Mouse (Mus musculus) liver, embryonic 15.5 days (tissue): Measurements from ENCODE around the gene Ybx2. TPM values are rescaled to one million over a fixed set of nuclear protein-coding genes. Genes with fewer than 3 reads are reported as not detected.

ENCODE experiments used
- ATAC-seq: fragments of 200-750 bp; cut with Nextera tagmentation; 2 replicates; pipeline ENCODE4 v1.8.0; 2017; ENCODE audit warnings: moderate number of reproducible peaks, mild to moderate bottlenecking, moderate library complexity; ENCODE audit not compliant: insufficient read depth
- H3K27ac ChIP-seq: fragments of 300-500 bp; sonication (generic); replicated peaks from 2 replicates; pipeline ENCODE4 v1.5.1; 2015; ENCODE audit warnings: mild to moderate bottlenecking, inconsistent platforms
- H3K27me3 ChIP-seq: fragments of 300-500 bp; sonication (generic); 2 replicates; pipeline ENCODE4 v1.6.1; 2015; ENCODE audit warnings: mild to moderate bottlenecking, inconsistent platforms
- H3K36me3 ChIP-seq: fragments of 300-500 bp; sonication (generic); replicated peaks from 2 replicates; pipeline ENCODE4 v1.6.1; 2015; ENCODE audit warnings: moderate library complexity, mild to moderate bottlenecking, inconsistent platforms
- H3K4me1 ChIP-seq: fragments of 300-500 bp; sonication (generic); replicated peaks from 2 replicates; pipeline ENCODE4 v1.6.1; 2015; ENCODE audit warnings: inconsistent platforms
- H3K4me2 ChIP-seq: fragments of 300-500 bp; sonication (generic); 2 replicates; pipeline ENCODE4 v1.6.1; 2015; ENCODE audit warnings: moderate library complexity, mild to moderate bottlenecking, inconsistent platforms
- H3K4me3 ChIP-seq: fragments of 300-500 bp; sonication (generic); replicated peaks from 2 replicates; pipeline ENCODE4 v1.5.1; 2015; ENCODE audit warnings: mild to moderate bottlenecking, inconsistent platforms
- H3K9ac ChIP-seq: fragments of 300-500 bp; sonication (generic); 2 replicates; pipeline ENCODE4 v1.6.1; 2015; ENCODE audit warnings: moderate library complexity, mild to moderate bottlenecking, inconsistent platforms
- H3K9me3 ChIP-seq: fragments of 300-500 bp; sonication (generic); replicated peaks from 2 replicates; pipeline ENCODE4 v1.6.1; 2016; ENCODE audit warnings: inconsistent platforms
- WGBS: fragments of 180-500 bp; shearing (Covaris S2); methylation state at CpG from one replicate; pipeline ENCODE4 v1.1.7; 2015; ENCODE audit warnings: mixed read lengths; ENCODE audit not compliant: insufficient replicate concordance; 5-methylcytosine and 5-hydroxymethylcytosine counted together
- polyA plus RNA-seq: library from polyadenylated mRNA; unstranded; fragments of >200 nt; fragmentation: Nextera tagmentation; extraction: Ambion mirVana; gene quantifications from 2 replicates; pipeline ENCODE4 v1.2.1, GENCODE M21; 2015

The Ybx2 gene
- polyA plus RNA-seq, 1 experiment from 2014 or later, result not detected

DNA sequence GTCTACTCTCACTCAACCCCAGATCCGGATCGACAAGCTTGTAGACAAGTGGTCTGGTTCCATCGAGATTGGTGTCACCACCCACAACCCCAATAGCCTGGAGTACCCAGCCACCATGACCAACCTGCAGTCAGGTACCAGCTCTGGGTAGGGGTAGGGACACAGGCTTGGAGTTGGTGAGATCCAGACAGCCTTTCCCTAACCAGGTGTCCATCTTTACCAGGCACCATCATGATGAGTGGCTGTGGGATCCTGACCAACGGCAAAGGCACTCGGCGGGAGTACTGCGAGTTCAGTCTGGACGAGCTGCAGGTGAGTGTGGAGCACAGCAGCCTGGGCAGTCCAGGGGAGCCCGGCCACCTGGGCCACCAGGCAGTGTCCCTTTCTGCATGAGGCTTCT lies 31.3 kb upstream of the Ybx2 start:
- no peak overlapping the region for H3K27ac ChIP-seq
- H3K4me2 ChIP-seq, result no peak overlapping the region
- H3K27me3 ChIP-seq, result peaks cover 11% of the 10 kb centered on the region
- no peaks in the 10 kb centered on the region for H3K9me3 ChIP-seq
- H3K4me1 ChIP-seq, result peaks cover 38% of the 10 kb centered on the region
- no peak for ATAC-seq
- H3K9ac ChIP-seq, result no peak overlapping the region
- peaks cover 62% of the 10 kb centered on the region for H3K36me3 ChIP-seq
- 85% methylated on average over 9 of the region's 9 CpGs for WGBS
- no peak overlapping the region; the same call in 1 of the 2 replicates for H3K4me3 ChIP-seq

DNA sequence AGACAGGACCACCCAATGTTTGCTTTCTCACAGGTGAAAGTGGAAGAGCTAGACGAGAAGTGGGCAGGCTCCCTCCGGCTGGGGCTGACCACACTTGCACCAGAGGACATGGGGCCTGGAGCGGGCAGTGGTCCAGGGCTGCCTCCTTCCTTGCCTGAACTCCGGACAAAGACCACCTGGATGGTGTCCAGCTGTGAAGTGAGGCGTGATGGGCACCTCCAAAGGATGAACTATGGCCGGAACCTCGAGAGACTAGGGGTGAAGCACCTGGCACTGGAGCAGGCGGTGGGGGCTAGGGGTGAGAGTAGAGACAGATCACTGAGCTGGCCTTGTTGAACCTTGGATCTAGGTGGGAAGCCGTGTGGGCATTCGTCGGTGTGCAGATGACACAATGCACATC lies 27.0 kb upstream of the Ybx2 start:
- Histone ChIP-seq H3K27ac (no peak overlapping the region), H3K27me3 (no peaks in the 10 kb centered on the region), H3K9me3 (no peaks in the 10 kb centered on the region), H3K9ac (no peak overlapping the region), H3K4me2 (no peak overlapping the region), H3K4me3 (no peak overlapping the region), H3K36me3 (peaks cover 97% of the 10 kb centered on the region), H3K4me1 (peaks cover 13% of the 10 kb centered on the region)
- 88% methylated on average over 11 of the region's 11 CpGs for WGBS
- no peak for ATAC-seq

DNA sequence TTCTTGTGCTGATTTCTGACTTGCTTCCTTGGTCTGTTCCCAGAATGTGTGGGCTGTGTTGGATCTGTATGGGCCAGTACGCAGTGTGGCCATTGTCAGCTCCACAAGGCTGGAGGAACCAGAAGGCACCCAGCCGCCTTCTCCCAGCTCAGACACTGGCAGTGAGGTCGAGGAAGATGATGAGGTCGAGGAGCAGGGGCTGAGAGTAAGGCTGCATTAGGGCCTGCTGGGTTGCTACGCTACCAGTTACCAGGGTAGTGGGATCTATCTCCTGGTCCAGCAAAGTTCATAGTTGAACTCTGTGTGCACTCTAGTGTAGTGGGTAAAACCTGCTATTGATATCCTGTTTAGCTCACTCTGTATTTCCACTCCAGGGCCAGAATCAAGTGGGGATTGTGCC lies 26.4 kb upstream of the Ybx2 start:
- Histone ChIP-seq H3K27me3 (no peaks in the 10 kb centered on the region), H3K4me1 (peaks cover 11% of the 10 kb centered on the region), H3K36me3 (peaks cover 92% of the 10 kb centered on the region), H3K4me2 (no peak overlapping the region), H3K4me3 (no peak overlapping the region), H3K9me3 (no peaks in the 10 kb centered on the region), H3K9ac (no peak overlapping the region), H3K27ac (no peak overlapping the region)
- no peak for ATAC-seq
- 76% methylated on average over 5 of the region's 5 CpGs for WGBS

DNA sequence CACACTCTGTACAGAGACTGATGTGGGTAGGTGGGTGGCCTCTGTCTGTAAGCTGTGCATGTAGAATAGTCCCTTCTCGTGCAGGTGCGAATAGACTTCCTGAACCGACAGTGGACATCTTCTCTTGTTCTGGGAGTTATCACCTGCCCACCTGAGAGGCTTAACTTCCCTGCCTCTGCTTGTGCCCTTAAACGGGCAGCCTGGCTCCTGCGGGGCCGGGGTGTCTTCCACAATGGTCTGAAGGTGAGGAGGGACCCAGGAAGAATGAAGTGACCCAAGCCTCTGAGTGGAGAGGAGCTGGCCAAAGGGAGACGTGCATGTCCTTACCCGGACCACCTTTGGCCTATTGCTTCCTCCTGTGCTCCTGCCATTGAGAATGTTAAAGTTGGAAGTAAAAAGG lies 25.4 kb upstream of the Ybx2 start:
- no peak overlapping the region for H3K4me3 ChIP-seq
- H3K9ac ChIP-seq, result no peak overlapping the region
- H3K9me3 ChIP-seq, result no peaks in the 10 kb centered on the region
- ATAC-seq, result no peak
- peaks cover 88% of the 10 kb centered on the region for H3K36me3 ChIP-seq
- no peak overlapping the region for H3K27ac ChIP-seq
- WGBS, result 86% methylated on average over 8 of the region's 8 CpGs
- no peak overlapping the region for H3K4me2 ChIP-seq
- H3K4me1 ChIP-seq, result peaks cover 20% of the 10 kb centered on the region
- H3K27me3 ChIP-seq, result no peaks in the 10 kb centered on the region

DNA sequence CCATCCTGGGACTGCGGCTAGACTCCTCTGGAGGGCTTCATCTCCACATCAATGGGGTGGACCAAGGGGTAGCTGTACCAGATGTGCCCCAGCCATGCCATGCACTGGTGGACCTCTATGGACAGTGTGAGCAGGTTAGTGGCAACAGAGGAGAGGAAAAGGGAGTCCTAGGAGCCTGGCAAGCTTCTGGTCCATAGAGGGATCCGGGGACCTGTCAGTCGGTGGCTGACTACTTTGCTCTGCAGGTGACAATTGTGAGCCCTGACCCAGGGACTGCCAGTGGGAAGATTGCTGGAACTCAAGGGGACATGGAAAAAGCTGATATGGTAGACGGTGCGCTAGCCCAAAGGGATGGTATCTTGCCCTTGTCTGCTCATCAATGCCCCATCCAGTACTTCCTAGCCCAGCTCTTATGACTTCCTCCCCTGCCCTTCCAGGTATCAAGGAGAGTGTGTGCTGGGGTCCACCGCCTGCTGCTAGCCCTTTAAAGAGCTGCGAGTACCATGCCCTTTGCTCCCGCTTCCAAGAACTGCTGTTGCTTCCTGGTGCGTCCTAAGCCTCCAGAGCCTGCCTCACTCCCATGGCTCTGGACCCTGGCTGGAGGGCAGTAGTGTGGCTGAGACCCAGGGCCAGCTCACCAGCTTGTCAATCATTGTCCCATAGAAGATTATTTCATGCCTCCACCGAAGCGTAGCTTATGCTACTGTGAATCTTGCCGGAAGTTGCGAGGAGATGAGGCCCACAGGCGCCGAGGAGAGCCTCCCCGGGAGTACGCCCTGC lies 24.6 kb upstream of the Ybx2 start:
- H3K27ac ChIP-seq, result no peak overlapping the region
- H3K9me3 ChIP-seq, result no peaks in the 10 kb centered on the region
- H3K9ac ChIP-seq, result no peak overlapping the region
- H3K4me1 ChIP-seq, result peaks cover 28% of the 10 kb centered on the region
- no peaks in the 10 kb centered on the region for H3K27me3 ChIP-seq
- no peak for ATAC-seq
- peaks cover 88% of the 10 kb centered on the region for H3K36me3 ChIP-seq
- H3K4me2 ChIP-seq, result no peak overlapping the region
- H3K4me3 ChIP-seq, result no peak overlapping the region
- 86% methylated on average over 17 of the region's 17 CpGs for WGBS

DNA sequence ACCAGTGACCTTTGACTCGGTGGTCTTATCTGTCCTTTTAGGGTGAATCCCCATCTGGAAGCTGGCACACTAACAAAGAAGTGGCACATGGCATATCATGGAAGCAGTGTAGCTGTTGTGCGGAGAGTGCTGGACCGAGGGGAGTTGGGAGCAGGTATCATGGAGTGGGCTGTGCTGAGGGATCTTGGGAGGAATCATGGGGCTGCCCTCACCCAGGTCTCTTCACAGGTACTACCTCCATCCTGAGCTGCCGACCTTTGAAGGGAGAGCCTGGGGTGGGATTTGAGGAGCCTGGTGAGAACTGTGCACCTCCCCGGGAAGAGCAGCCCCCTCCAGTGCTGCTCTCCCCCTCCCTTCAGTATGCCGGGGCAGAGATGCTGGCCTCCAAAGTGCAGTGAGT lies 23.9 kb upstream of the Ybx2 start:
- 77% methylated on average over 6 of the region's 6 CpGs for WGBS

DNA sequence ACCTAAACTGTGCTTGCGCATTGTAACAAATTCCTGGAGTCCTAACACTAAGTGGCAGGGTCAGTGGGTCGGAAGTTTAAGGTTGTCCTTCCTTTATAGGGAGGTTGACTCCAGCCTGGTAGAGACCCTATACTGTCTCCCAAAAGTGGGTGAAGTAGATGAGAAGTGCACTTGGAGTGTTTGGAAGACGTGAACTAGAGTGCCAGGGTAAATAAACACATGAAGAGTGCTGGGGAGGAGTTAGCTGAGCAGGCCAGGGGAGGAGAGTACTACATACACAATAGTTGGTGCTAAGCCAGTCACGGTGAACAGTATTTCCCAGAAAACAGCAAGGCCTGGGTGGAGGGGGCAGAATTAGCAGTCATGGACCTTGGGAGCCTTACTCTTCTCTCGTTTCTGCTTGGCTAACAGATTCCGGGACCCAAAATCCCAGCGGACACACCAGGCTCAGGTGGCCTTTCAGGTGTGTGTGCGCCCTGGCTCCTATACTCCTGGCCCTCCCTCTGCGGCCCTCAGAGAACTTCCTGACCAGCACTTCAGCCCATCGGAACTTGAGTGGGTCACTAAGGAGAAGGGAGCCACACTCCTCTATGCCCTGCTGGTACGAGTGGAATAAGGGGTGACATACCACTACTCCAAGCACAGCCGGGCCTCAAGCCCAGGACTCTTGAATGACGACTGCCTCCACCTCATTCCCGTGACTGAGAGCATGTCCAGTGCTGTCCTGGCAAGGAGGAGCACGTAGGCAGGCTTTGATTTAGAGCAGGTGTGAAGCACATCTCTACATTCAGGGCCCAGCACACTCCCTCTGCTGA lies 22.7 kb upstream of the Ybx2 start:
- no peaks in the 10 kb centered on the region for H3K9me3 ChIP-seq
- no peak for ATAC-seq
- H3K9ac ChIP-seq, result peak overlapping the region; percentile 90
- H3K4me1 ChIP-seq, result peaks cover 48% of the 10 kb centered on the region
- WGBS, result 75% methylated on average over 15 of the region's 15 CpGs
- peak overlapping the region; percentile 90 for H3K4me2 ChIP-seq
- H3K4me3 ChIP-seq, result peak overlapping the region; percentile 86
- peaks cover 88% of the 10 kb centered on the region for H3K36me3 ChIP-seq
- no peaks in the 10 kb centered on the region for H3K27me3 ChIP-seq
- H3K27ac ChIP-seq, result peak overlapping the region; percentile 97

More for the DNA sequence above, 23.9 kb upstream of the Ybx2 start:
- H3K9ac ChIP-seq, result no peak overlapping the region
- H3K4me2 ChIP-seq, result no peak overlapping the region
- ATAC-seq, result no peak
- peaks cover 88% of the 10 kb centered on the region for H3K36me3 ChIP-seq
- no peak overlapping the region for H3K4me3 ChIP-seq
- no peaks in the 10 kb centered on the region for H3K9me3 ChIP-seq
- H3K27ac ChIP-seq, result no peak overlapping the region
- peaks cover 36% of the 10 kb centered on the region for H3K4me1 ChIP-seq
- H3K27me3 ChIP-seq, result no peaks in the 10 kb centered on the region

DNA sequence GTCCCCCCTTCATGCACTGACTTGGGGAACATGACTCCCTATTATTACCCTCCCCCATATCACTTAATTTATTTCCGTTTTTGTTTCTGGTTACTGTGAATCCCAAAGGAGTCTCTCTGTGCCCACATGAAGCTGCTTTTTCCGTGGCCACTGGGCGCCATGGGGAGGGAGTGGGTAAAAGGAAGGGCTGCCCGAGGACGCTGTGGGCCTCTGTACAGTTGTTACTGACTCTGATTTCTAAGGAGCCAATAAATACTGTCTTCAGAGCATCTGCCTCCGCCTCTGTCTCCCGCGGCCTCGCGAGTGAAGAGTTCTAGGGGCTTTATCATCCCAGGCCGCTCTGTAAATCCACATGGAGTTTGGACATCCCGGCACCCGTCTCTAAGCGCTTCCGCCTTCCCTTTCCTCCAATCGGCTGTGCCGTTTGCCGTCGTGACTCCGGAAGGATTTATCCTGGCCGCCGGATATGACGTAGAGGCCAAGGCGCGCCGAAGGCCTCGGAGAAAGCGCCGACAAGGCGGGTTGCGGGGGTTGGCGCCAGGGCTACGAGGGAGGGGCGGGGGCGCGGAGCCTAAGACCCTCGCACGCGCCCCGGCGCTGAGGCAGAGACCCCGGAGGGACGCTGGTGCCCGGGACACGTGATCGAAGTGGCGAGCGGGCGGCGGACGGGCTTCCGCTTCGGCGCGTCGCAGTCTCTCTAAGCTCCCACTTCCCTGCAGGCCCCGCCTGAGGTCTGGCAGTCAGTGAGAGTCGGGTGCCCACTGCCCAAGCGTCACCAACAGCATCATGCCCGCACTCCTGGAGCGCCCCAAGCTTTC lies 21.8 kb upstream of the Ybx2 start, which contains the start of gene Gps2:
Gene Gps2, plus strand, starts transcription at position 335 of the 818 bp plus-strand sequence.
- H3K36me3 ChIP-seq, result peaks cover 88% of the 10 kb centered on the region
- H3K4me3 ChIP-seq, result peak within 1 kb of the TSS; percentile 86
- H3K27me3 ChIP-seq, result no peaks in the 10 kb centered on the region
- peak within 1 kb of the TSS; percentile 90 for H3K4me2 ChIP-seq
- H3K27ac ChIP-seq, result peak within 1 kb of the TSS; percentile 97
- peak within 1 kb of the TSS; percentile 90 for H3K9ac ChIP-seq
- WGBS, result 1% methylated on average over 61 of the region's 61 CpGs
- H3K4me1 ChIP-seq, result peaks cover 56% of the 10 kb centered on the region
- no peaks in the 10 kb centered on the region for H3K9me3 ChIP-seq
- ATAC-seq, result peak; percentile 67

DNA sequence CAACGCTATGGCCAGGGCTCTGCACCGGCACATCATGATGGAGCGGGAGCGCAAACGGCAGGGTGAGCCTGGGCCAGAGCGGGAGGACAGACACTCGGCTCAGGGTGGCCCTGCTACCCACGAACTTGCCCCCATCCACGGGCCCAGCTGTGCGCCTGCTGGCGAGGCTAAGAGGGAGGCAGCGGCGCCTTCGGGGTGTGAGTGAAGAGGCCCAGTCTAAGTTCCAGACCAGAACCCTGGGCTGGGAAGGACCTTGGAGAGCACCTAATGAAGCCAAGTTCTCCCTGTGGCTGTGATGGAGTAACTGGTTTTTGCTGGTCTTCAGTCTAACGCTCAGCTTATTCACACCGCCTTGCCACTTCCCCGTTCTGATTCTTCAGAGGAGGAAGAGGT lies 21.2 kb upstream of the Ybx2 start:
- H3K9me3 ChIP-seq, result no peaks in the 10 kb centered on the region
- H3K27ac ChIP-seq, result peak overlapping the region; percentile 97
- WGBS, result under 1% methylated on average over 17 of the region's 17 CpGs
- peak overlapping the region; percentile 86 for H3K4me3 ChIP-seq
- peaks cover 88% of the 10 kb centered on the region for H3K36me3 ChIP-seq
- peak overlapping the region; percentile 90 for H3K4me2 ChIP-seq
- H3K9ac ChIP-seq, result peak overlapping the region; percentile 90
- H3K4me1 ChIP-seq, result peaks cover 62% of the 10 kb centered on the region
- no peaks in the 10 kb centered on the region for H3K27me3 ChIP-seq
- peak; percentile 24; the same call in 1 of the 2 replicates for ATAC-seq

DNA sequence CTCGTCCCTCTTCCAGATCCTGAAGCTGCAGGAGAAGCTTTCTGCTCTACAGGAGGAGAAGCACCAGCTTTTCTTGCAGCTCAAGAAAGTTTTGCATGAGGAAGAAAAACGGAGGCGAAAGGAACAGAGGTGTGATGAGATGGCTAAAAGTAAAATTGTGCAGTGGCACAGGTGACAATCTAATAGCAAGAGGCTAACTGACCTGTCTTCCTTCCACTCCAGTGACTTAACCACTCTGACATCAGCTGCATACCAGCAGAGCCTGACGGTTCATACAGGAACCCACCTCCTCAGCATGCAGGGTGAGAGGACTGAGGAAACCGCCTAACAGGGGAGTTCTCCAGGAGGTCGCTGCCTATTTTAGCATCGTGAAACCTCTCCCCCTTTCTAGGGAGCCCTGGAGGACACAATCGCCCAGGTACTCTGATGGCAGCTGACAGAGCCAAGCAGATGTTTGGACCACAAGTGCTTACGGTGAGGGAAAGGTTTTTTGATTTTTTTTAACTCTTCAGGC lies 20.6 kb upstream of the Ybx2 start:
- Histone ChIP-seq H3K36me3 (peaks cover 84% of the 10 kb centered on the region), H3K27ac (peak overlapping the region; percentile 97), H3K27me3 (no peaks in the 10 kb centered on the region), H3K4me3 (peak overlapping the region; percentile 86), H3K4me1 (peaks cover 64% of the 10 kb centered on the region), H3K9ac (peak overlapping the region; percentile 90), H3K9me3 (no peaks in the 10 kb centered on the region), H3K4me2 (peak overlapping the region; percentile 90)
- 20% methylated on average over 9 of the region's 9 CpGs for WGBS
- no peak for ATAC-seq
